Mouse (Mus musculus) small intestine, adult 2 months (tissue): Measurements from ENCODE around the gene Rasal3. TPM values are rescaled to one million over a fixed set of nuclear protein-coding genes. Genes with fewer than 3 reads are reported as not detected.

ENCODE experiments used
- H3K27ac ChIP-seq: fragments of 200-500 bp; 2 replicates; pipeline ENCODE4 v1.5.1; 2012; ENCODE audit warnings: low read depth, low read length, control low read depth, inconsistent platforms; ENCODE audit not compliant: insufficient read depth
- H3K27me3 ChIP-seq: fragments of 200-500 bp; 2 replicates; pipeline ENCODE4 v1.6.1; 2012; ENCODE audit warnings: mild to moderate bottlenecking, moderate library complexity, low read length, inconsistent platforms; ENCODE audit not compliant: control insufficient read depth, insufficient read depth
- H3K36me3 ChIP-seq: fragments of 200-500 bp; 2 replicates; pipeline ENCODE4 v1.6.1; 2012; ENCODE audit warnings: mild to moderate bottlenecking, low read length, control low read depth, inconsistent platforms; ENCODE audit not compliant: control insufficient read depth, insufficient read depth
- H3K4me1 ChIP-seq: fragments of 200-500 bp; 2 replicates; pipeline ENCODE4 v1.6.1; 2012; ENCODE audit warnings: low read length, inconsistent platforms, mixed read lengths; ENCODE audit not compliant: control insufficient read depth, insufficient read depth, insufficient read length
- H3K4me3 ChIP-seq: fragments of 200-500 bp; 2 replicates; pipeline ENCODE4 v1.5.1; 2012; ENCODE audit warnings: low read depth, mild to moderate bottlenecking, control low read depth, inconsistent platforms, low read length, moderate library complexity
- CTCF ChIP-seq: fragments of 200-500 bp; IDR thresholded peaks from 2 replicates; pipeline ENCODE4 v1.5.1; 2012; ENCODE audit warnings: low read depth, mild to moderate bottlenecking, control low read depth, inconsistent platforms, low read length, moderate library complexity, mixed read lengths; ENCODE audit not compliant: insufficient replicate concordance, insufficient read length; ENCODE audit errors: extremely low read depth
- POLR2A ChIP-seq: fragments of 200-500 bp; IDR thresholded peaks from 2 replicates; pipeline ENCODE4 v1.6.1; 2012; ENCODE audit warnings: low read depth, mild to moderate bottlenecking, control low read depth, inconsistent platforms, low read length, moderate library complexity
- WGBS: fragments of 180-500 bp; shearing (Covaris S2); methylation state at CpG from one replicate; pipeline ENCODE4 v1.1.7; 2018; 5-methylcytosine and 5-hydroxymethylcytosine counted together
- polyA plus RNA-seq: library from polyadenylated mRNA; depleted of rRNA; stranded (reverse); fragments of >200 nt; gene quantifications from 2 replicates; pipeline ENCODE4 v1.2.3, GENCODE M21; 2012; rRNA removed

Gene Rasal3
- polyA plus RNA-seq, result 10.3 and 16.0 TPM in 2 replicates

- no peak for TF ChIP-seq POLR2A
- TF ChIP-seq CTCF, result no peak
- peak within 1 kb of the TSS; percentile 68 for H3K4me3 ChIP-seq
- WGBS, result 61% methylated on average over 8 of the region's 8 CpGs
- H3K27ac ChIP-seq, result peak within 1 kb of the TSS; percentile 63
- H3K36me3 ChIP-seq, result no peaks in the 10 kb centered on the region
- no peaks in the 10 kb centered on the region for H3K27me3 ChIP-seq
- 0 out of 2 replicates have a peak, but pooled peaks cover 3% of the 10 kb centered on the region for H3K4me1 ChIP-seq
Observed at GRCm38 (mm10) chr17:32403417-32403816, at the start of gene Rasal3. Rasal3 (minus strand) TSS chr17:32403583.

GRCm38 (mm10) chr17:32452482-32452881 is 49.1 kb upstream of the Rasal3 start, which contains the start of gene Cyp4f39:
Cyp4f39 (plus strand) TSS chr17:32452723.
- peak within 1 kb of the TSS; percentile 19; the same call in 1 of the 2 replicates for H3K4me3 ChIP-seq

GRCm38 (mm10) chr17:32450844-32451537 is 47.6 kb upstream of the Rasal3 start:
- no peak overlapping the region for H3K27ac ChIP-seq
- TF ChIP-seq CTCF (no peak), POLR2A (no peak)
- H3K4me1 ChIP-seq, result peaks cover 11% of the 10 kb centered on the region
- no peaks in the 10 kb centered on the region for H3K36me3 ChIP-seq
- peaks cover 8% of the 10 kb centered on the region; the same call in 1 of the 2 replicates for H3K27me3 ChIP-seq
- no peak overlapping the region for H3K4me3 ChIP-seq
- WGBS, result 33% methylated on average over 2 of the region's 2 CpGs

More at GRCm38 (mm10) chr17:32452482-32452881, 49.1 kb upstream of the Rasal3 start, which contains the start of gene Cyp4f39:
- 5% methylated on average over 19 of the region's 19 CpGs for WGBS
- Histone ChIP-seq H3K27ac (no peak within 1 kb of the TSS), H3K36me3 (no peaks in the 10 kb centered on the region), H3K4me1 (peaks cover 11% of the 10 kb centered on the region), H3K27me3 (peaks cover 8% of the 10 kb centered on the region; the same call in 1 of the 2 replicates)
- TF ChIP-seq CTCF (no peak), POLR2A (no peak)

GRCm38 (mm10) chr17:32449042-32449441 is 45.7 kb upstream of the Rasal3 start:
- no peak overlapping the region for H3K4me3 ChIP-seq
- H3K36me3 ChIP-seq, result no peaks in the 10 kb centered on the region
- TF ChIP-seq CTCF (no peak), POLR2A (no peak)
- whole genome bisulfite sequencing, result 100% methylated on average over 1 of the region's 1 CpGs
- H3K27ac ChIP-seq, result no peak overlapping the region
- H3K4me1 ChIP-seq, result peaks cover 6% of the 10 kb centered on the region
- H3K27me3 ChIP-seq, result peaks cover 8% of the 10 kb centered on the region; the same call in 1 of the 2 replicates

- Histone ChIP-seq H3K4me1 (peaks cover under 1% of the 10 kb centered on the region; the same call in 1 of the 2 replicates), H3K4me3 (no peak overlapping the region), H3K27ac (no peak overlapping the region), H3K36me3 (no peaks in the 10 kb centered on the region), H3K27me3 (peaks cover 2% of the 10 kb centered on the region; the same call in 1 of the 2 replicates)
- TF ChIP-seq CTCF (no peak), POLR2A (no peak)
Observed at GRCm38 (mm10) chr17:32447195-32447594, 43.8 kb upstream of the Rasal3 start.

- no peak overlapping the region for H3K4me3 ChIP-seq
- TF ChIP-seq POLR2A (no peak), CTCF (no peak)
- 67% methylated on average over 5 of the region's 5 CpGs for WGBS
- H3K4me1 ChIP-seq, result no peaks in the 10 kb centered on the region
- H3K27ac ChIP-seq, result no peak overlapping the region
- H3K36me3 ChIP-seq, result no peaks in the 10 kb centered on the region
- no peaks in the 10 kb centered on the region for H3K27me3 ChIP-seq
Observed at GRCm38 (mm10) chr17:32445016-32445415, 41.6 kb upstream of the Rasal3 start.

GRCm38 (mm10) chr17:32443245-32443644 is 39.9 kb upstream of the Rasal3 start:
- no peak for TF ChIP-seq POLR2A
- TF ChIP-seq CTCF, result no peak
- H3K27ac ChIP-seq, result no peak overlapping the region

More at GRCm38 (mm10) chr17:32443245-32443644, 39.9 kb upstream of the Rasal3 start:
- WGBS, result 74% methylated on average over 6 of the region's 6 CpGs
- Histone ChIP-seq H3K27me3 (no peaks in the 10 kb centered on the region), H3K4me3 (no peak overlapping the region), H3K36me3 (no peaks in the 10 kb centered on the region), H3K4me1 (no peaks in the 10 kb centered on the region)
